Mouse (Mus musculus): ENCODE measurements at regions not wholly inside any gene's neighbourhood (a gene's known extent, or its start where the extent isn't known, plus 50 kb on each side); places are given as distances from the start of the nearest gene placed in this dataset.
A peak's percentile ranks its signal among the peaks of the same experiment; 100 is the strongest.

DNA sequence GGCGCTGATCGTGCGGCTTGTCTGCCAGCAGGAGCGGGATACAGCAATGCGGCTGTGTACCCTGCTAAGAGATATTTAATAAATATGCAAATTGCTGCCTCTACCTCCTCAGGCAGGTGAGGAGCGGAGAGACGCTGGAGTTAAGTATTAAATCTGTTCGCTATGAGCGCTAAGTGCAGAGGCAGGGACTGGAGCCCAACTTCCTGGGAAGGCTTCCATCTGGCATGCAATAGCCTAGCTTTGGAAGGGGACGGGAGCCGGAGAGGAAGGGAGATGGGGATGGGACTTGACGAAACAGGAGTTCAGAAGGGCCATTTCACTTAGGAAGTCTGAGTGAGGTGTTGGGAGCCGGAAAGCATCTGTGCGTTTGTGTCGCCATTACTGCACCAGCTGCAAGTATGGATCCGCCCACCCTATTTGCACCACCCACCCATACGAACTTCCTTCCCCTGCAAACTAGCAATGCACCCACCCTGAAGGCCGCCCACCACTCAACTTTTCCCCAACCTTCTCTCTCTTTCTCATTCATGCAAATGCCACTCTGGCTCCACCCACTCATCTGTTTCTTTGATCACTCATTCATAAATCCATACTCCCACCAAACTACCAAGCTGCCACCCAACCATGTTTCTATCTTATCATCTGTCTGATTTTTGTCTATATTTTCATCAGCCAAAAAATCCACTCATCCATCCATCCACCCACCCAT, 51.5 kb upstream of the Igsf21 start:
- ATAC-seq, result 0 out of 2 replicates have a peak, but pooled peaks have one; percentile 40
- H3K9me3 ChIP-seq, result no peaks in the 10 kb centered on the region
- peaks cover 6% of the 10 kb centered on the region; the same call in 1 of the 2 replicates for H3K4me1 ChIP-seq (replicated peaks)
- no peak overlapping the region for H3K4me3 ChIP-seq (replicated peaks)
- H3K27ac ChIP-seq, result no peak overlapping the region
- 0 out of 2 replicates have a peak overlapping the region, but pooled peaks have one; percentile 12 for H3K4me2 ChIP-seq (replicated peaks)
- WGBS, result 76% methylated on average over 18 of the region's 18 CpGs
- H3K9ac ChIP-seq (replicated peaks), result no peak overlapping the region
- no peaks in the 10 kb centered on the region for H3K36me3 ChIP-seq
- no peaks in the 10 kb centered on the region for H3K27me3 ChIP-seq
